Mouse (Mus musculus) liver, embryonic 14.5 days (tissue): ENCODE measurements around the gene Hmcn2.

ENCODE experiments used
- CTCF ChIP-seq: IDR thresholded peaks from 2 replicates; pipeline ENCODE4 v1.5.1; 2016; ENCODE audit warnings: antibody characterized with exemption, low read depth, control low read depth
- EP300 ChIP-seq: IDR thresholded peaks from 2 replicates; pipeline ENCODE4 v1.6.1; 2016; ENCODE audit warnings: antibody characterized with exemption, low read depth

DNA sequence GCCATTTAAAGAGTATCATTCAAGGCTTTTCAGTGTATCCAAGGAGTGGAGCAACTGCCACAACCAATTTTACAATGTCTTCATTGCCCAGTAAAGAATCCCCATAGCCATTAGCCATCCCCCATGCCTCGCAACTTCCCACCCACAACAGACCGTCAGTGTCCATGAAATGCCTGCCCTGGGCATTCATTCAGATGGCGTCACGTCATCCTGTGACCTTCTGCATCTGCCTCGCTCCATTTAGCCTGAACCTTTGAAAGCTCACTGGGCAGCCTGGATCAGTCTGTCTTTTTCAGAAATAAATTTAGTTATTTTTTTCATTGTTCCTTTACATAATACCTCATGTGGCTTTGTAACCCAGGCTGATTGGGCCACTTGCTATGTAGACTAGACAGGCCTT, 103.8 kb downstream of the Hmcn2 start:
- TF ChIP-seq CTCF (no peak), EP300 (no peak)
